Mouse (Mus musculus): ENCODE measurements at regions not wholly inside any gene's neighbourhood (a gene's known extent, or its start where the extent isn't known, plus 50 kb on each side); places are given as distances from the start of the nearest gene placed in this dataset.

GRCm38 (mm10) chr5:47322511-47323167 is 660.3 kb upstream of the Slit2 start:
- TF ChIP-seq MAX (IDR thresholded peaks at IDR 0.05; ENCODE audit: low read depth) (no peak), E2F4 (IDR thresholded peaks at IDR 0.05; ENCODE audit: insufficient read depth) (no peak)
